Mouse (Mus musculus) embryo, embryonic 10.5 days (tissue): ENCODE results near the gene Gm28539.
A peak's percentile ranks its signal among the peaks of the same experiment; 100 is the strongest.
"Not testable (repeated sequence)": the region's sequence is repeated elsewhere in the genome, so short reads cannot be mapped to it uniquely, and the experiment has no call there.

ENCODE experiments used
- DNase-seq: peaks from one replicate; pipeline ENCODE4 v3.0.0-alpha.2; 2015; ENCODE audit warnings: low spot score

Gene Gm28539

GRCm38 (mm10) chr16:18849521-18850190, 13.3 kb downstream of the Gm28539 start:
- not testable (repeated sequence) for DNase-seq

GRCm38 (mm10) chr16:18858551-18858950, 22.2 kb downstream of the Gm28539 start:
- peak; percentile 68 for DNase-seq

DNA sequence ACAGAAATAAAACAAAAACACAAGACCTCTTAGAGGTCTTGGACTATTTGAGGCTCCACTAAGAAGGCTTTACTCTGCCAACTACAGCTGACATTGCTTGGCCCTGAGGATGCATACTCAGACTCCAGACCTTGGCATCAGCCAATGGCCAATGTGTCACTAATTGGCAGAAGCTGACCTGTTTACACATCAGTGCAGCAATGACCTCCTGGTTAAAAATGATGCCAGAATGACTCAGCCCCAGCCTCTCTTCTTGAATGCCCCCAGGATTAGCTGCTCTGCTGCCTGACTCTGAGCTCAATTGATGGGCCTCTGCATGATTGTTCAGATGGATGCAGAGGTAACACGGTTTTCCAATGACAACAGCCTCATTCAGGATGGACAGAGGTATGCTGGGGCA, 23.8 kb downstream of the Gm28539 start:
- DNase-seq: no peak

DNA sequence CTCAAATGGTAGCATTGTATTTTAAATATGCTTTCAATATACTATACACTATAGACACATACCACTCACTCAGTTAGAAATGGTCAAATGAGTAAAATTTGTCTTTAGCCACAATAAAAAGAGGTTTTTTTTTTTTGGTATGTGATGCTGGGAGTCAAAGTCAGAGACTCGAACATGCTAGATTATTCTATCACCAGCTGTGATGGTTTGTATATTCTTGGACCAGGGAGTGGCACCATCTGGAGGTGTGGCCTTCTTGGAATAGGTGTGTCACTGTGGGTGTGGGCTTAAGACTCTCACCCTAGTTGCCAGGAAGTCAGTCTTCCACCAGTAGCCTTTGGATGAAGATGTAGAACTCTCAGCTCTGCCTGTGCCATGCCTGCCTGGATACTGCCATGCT, 34.1 kb downstream of the Gm28539 start:
- not testable (repeated sequence) for DNase-seq

- DNase-seq: no peak
Observed at GRCm38 (mm10) chr16:18876091-18876441, 39.7 kb downstream of the Gm28539 start.

DNA sequence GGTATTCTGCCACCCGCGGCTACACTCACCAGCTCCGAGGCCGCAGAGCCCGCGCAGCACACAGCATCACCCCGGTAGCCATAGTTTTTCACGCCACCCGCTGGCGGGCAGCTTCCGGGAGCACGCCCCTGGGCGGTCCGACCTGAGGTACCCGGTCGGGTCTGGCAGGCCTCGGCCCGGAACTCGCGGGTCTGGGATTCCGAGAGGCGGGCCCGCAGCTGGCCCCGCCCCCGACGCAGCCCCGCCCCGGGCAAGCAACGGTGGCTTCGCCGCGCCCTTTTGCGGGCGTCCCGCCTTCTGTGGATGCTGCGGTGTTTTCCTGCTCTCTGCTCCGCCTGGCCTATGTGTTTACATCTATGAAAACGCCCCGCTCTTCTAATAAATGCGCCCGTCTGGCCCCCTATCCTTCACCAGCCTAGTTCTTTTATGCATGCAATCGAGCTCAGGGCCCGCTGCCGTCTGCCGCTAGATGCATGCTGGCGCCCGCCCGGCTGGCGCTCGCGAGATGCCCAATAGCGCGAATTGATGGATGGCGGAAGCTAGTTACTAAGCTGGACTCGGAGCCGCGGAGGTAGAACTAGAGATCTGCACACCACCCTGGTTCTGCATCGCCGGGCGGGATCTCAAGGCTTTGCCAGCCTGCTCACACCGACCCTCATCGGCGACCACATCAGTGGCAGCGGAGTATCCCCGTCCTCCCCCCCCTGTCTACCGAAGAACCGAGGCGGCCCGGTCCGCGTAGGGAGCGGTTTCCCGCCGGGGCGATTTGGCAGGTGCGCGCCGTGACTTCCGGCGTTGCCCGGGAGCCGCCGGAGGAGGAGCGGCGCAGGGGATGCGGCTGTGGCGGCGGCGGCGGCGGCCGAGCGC, 40.3 kb downstream of the Gm28539 start, which contains the start of the genes Mrpl40 and Hira:
Mrpl40 (minus strand) TSS at position 421 of the 867 bp plus-strand sequence.
Hira (plus strand) TSS at position 596 of the 867 bp plus-strand sequence.
- peak; percentile 94 for DNase-seq

DNA sequence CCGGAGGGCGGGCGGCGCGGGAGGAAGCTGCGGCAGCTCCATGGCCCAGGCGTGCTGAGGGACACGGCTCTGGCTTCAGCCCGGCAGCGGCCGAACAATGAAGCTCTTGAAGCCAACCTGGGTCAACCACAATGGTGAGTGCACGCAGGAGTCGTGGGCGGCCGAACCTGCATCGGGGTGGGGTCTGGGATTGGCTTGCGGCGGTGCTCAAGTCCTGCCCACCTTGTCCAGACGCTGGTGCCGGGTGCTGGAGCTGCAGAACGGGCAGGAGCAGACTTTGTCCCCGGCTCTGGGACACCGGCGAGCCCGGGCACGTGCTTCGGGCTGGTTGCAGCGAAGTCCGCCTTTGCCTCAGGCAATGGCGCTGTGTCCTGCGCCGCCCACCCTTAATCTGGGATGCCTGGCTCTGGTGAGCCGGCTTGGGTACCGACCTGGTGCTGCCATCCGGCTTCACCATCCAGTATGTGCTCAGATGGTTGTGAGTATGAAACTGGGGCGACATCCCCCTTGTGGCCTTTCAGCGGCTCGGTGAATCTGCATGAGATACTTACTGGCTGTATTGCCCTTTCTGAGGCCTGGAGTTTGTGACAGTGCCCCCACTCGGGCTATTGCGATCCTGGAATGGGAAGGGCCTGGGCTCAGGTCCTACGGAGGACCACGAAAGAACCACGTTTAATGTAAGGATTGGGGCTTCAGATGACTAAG, 41.2 kb downstream of the Gm28539 start:
- DNase-seq: peak; percentile 83

DNA sequence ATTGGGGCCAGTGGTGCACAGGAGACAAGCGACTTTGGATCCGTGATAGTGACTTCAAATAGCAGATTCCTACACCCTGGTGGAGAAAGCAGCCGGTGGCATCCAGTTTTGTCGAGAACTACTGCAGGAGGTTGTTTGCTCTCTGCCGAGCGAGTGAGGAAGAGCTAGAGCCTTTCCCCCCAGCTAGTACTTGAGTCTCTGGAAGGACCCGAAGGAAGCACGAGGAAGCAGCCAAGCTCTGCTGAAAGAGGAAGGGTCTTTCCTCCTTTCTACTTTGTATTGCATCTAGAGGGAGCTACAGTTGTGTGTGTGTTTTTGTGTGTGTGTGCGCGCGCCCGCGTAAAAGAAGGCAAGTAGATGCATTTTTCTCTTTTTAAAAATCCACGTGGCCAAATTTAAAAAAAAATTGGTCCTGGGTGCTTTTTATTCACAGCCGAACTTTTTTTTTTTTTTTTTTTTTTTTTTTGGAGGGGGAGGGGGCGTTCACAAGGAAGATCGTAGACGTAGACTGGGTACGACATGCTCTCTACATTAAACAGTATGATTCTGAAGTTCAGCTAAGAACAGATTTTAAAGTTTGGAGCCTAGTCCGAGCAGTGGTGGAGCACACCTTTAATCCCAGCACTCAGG, 41.8 kb downstream of the Gm28539 start:
- DNase-seq: no peak

DNA sequence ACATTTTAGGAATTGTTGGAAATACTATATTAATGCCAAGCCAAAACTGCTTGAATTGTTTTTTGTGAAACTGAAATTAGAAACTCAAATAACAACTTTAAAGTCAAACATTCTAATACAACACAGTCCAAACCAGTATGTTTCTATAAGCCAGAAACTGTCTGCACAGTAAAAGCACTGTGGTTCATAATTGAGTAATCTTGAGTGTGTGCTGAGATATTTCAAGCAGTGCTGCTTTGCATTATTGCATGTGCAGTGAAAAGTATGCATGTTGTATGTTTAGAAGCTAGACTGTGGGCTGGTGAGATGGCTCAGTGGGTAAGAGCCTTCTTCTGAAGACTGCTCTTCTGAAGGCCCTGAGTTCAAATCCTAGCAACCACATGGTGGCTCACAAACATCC, 47.7 kb downstream of the Gm28539 start:
- DNase-seq: no peak

DNA sequence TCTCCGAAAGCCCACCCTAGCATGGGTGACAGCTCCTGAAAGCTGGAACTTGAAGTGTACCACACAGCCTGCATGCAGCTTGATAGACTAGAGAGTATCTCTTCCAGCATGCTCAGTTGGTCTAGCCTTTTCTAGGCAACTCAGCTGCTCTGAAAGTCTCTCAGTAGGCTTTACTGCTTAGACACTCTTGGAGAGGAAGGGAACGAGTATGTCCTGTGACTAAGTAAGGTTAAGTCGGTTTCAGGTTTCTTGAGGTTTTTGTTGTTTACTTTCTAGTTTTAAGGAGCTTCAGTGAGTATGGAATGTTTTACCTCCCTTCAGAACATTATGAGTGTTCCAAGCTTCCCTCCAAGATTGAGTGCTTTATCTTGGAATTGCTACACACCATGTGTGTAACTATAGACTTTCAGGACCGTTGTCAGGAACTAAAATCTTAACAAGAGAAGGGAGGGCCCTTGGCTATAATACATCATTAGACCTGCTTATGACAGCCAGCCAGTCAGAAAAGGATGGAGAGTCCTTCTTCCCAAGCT, 57.5 kb downstream of the Gm28539 start:
- DNase-seq: no peak

- DNase-seq: no peak
Observed at GRCm38 (mm10) chr16:18895249-18895648, 58.9 kb downstream of the Gm28539 start.

DNA sequence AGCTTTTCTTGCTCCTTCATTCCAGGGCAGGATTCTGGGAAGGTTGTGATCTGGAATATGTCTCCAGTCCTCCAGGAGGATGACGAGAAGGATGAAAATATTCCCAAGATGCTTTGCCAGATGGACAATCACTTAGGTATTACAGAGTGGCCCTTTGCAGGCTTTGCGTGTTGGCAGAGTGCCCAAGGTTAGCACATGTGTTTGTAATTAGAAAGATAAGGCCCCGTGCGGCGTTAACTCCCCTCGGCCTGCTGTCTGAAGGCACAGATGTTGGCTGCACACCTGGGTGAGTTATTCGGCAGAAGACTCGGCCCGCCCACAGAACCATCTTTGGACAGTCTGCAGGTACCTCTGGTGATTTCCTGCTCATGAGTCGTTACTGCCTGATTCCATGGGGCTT, 60.0 kb downstream of the Gm28539 start:
- peak; percentile 9 for DNase-seq

DNA sequence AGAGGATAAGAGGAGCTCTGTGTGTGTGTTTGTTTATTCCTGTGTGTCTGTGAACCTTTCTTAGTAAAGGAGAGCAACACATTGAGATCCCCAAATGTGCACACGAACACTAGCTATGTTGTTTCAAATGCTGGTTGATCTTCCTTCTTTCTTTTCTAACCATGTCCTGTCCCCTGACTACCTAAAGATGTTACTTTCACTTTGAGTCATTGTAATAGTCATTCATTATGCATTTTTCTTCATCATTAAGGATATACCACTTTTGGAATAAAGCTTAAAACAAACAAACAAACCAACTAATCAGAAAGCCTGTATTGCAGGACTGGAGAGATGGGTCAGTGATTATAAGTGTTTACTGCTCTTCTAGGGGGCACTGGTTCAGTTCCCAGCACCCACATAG, 69.3 kb downstream of the Gm28539 start:
- no peak for DNase-seq

GRCm38 (mm10) chr16:18916064-18916463, 79.7 kb downstream of the Gm28539 start:
- no peak for DNase-seq

DNA sequence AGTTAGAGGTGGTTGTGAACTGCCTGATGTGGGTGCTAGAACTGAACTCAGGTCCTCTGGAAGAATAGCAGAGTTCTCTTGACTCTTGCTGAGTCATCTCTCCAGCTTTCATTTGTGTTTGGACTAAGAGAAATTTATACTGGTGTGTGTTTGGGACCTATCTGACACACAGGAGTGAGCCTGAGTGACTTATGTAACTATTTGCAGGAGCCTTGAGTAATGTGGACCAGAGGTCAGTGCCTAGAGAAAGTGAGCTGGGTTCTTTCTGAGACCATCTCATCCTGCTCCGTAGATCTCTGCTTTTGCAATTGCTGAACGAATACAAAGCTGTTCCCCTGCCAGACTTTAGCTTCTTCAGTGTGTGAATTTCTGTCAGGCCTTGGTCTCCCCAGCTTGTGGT, 85.4 kb downstream of the Gm28539 start:
- no peak for DNase-seq

DNA sequence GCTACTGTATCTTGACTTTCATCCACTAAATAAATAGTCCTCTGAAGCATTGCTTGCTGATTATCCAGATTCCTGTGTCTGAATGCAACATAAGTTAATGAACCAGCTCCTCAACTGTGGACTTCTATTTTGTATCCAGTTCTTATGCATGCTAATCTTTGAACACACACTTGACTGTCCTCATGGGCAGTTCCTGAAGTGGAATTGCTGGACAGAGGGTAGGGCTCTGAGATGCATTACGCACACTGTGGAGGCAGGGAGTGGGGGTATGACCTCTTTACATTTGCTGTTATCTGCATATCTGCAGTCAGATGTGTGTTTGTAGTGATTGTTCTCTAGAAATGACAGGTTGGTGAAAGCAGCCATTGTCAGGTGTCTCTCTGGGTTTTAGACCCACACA, 91.6 kb downstream of the Gm28539 start:
- DNase-seq: no peak

DNA sequence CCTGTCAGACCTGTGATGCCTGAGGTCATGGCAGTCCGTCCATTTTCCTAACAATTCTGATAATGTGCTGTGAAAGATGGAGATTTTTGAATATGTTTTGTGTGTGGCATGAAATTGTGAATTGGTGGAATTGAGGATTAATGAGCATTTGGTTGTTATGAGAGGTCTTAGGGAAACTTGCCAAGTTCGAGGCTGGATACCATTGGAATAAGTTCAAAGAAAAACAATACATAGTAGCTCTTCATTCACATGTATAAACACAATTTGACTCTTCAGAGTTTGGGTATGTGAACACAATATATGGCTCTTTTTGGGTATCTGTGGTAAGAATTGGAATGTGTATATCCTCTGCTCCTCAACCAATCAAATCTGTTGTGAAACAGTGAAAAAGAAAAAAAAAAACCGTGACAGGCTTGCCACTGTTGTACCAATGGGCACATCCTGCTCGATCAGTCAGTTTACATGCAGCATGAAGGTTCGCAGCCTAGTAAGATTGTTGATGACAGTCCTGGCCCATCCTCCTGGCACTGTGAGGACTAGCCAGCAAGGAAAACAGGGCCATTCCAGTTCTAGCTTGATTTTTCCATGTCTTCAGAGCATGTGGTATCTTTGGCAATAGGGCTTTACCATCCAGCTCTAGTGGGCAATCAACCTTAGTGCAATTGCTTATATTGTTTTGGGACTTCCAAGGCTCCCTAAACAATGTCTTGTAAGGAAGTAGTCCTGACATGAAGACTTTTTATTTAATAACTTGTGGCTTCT, 102.1 kb downstream of the Gm28539 start:
- DNase-seq: no peak

DNA sequence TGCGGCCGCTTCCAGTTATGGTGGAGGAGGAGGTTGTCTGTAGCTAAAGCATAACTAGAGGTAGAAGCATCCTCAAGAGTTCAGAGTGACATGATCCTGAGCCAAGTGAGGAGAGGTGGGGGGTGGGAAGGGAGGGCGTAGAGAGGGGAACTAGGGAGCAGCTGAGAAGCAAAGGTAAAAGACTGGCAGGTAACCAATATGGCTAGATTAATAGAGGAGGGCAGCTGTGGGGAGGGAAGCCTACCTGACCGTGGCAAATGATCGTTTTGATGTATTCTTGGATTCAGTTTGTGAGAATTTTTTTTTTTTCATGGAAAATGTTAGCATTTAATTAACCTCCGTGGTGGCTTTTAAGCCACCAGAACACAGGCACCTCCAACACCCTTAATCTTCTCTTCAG, 107.5 kb downstream of the Gm28539 start:
- no peak for DNase-seq

DNA sequence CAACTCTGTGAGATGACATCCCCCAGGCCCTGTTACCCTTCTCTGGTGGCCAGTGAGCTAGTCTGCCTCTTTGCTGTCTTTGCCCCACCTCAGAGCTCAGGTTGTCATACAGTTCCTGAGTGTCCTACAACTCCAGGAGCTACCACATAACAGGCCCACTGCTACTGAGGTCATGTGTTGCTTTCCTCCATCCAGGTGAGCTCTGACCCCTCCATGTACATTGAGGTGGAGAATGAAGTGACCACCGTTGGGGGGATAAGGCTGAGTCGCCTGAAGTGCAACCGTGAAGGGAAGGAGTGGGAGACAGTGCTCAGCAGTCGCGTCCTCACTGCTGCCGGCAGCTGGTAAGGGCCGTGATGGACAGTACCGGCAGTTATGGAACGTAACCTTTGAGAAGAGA, 112.6 kb downstream of the Gm28539 start:
- no peak for DNase-seq

DNA sequence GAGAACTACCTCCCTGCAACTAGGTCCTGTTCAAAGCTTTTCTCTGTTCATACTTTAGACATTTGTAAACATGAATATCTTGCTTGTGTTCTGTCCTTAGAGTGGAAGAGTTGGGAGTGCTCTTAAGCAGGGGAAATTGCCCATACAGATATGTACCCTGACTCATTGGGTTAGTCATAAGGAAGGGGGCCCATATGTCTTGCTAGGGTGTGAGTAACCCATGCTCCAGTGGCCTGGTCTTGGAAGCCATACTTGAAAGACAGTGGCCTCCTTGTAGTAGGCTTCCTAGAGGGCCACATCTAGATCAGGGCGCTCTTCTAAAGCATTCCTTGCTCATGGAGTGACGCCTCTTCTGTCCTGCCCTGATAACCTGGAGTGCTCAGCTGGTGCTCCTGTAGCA, 114.0 kb downstream of the Gm28539 start:
- no peak for DNase-seq

- DNase-seq: no peak
Observed at GRCm38 (mm10) chr16:18952813-18953212, 116.4 kb downstream of the Gm28539 start.
